Mouse (Mus musculus) 3134 (cell line): ENCODE data around the gene Igf2bp2.

Source experiments
- DNase-seq: peaks from one replicate; pipeline ENCODE4 v3.0.0-alpha.2; 2011; ENCODE audit warnings: low spot score; ENCODE audit not compliant: insufficient read length; ENCODE audit errors: extremely low read depth

Gene Igf2bp2

GRCm38 (mm10) chr16:22162512-22163455, at the start of gene Igf2bp2:
TSS of gene Igf2bp2 (minus strand) at chr16:22163299.
- DNase-seq: peak; percentile 76

GRCm38 (mm10) chr16:22203501-22203900, 40.4 kb upstream of the Igf2bp2 start:
- DNase-seq: no peak

GRCm38 (mm10) chr16:22201858-22202257, 38.8 kb upstream of the Igf2bp2 start:
- DNase-seq: no peak

DNA sequence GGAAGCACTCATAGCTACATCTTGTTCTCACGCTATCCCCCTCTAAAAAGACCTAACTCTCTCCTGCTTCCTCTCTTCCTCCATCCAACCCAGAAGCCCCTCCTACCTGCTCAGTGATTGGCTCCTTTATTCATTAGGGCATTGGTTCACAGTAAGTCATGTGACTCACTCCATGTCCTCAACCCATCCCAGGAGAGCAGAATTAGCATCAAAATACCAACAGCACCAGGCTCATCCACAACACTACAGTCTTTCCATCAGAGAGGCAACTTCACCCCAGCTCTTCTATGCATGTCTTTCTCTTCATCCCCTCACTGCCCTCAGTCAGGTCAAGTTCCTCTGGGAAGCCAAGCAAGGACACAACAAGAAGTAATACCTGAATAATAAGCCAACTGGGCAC, 37.4 kb upstream of the Igf2bp2 start:
- no peak for DNase-seq

- no peak for DNase-seq
Observed at GRCm38 (mm10) chr16:22187366-22187765, 24.3 kb upstream of the Igf2bp2 start.

GRCm38 (mm10) chr16:22185411-22185810, 22.3 kb upstream of the Igf2bp2 start:
- no peak for DNase-seq

DNA sequence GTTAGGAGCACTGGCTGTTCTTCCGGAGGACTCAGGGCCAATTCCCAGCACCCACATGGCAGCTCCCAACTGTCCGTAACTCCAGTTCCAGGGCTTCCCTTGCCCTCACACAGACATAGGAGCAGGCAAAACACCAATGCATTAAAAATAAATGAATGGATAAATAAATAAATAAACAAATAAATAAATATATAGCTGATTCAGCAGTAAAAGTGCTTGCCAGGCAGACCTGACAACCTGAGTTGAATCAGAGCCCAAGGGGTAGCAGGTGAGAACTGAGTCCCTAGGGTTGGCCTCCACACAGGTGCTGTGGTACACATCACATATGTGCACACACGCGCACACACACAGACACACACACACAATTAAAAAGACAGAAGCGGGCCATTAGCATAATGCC, 21.0 kb upstream of the Igf2bp2 start:
- no peak for DNase-seq

- peak; percentile 80 for DNase-seq
Observed at GRCm38 (mm10) chr16:22182286-22182685, 19.2 kb upstream of the Igf2bp2 start.

DNA sequence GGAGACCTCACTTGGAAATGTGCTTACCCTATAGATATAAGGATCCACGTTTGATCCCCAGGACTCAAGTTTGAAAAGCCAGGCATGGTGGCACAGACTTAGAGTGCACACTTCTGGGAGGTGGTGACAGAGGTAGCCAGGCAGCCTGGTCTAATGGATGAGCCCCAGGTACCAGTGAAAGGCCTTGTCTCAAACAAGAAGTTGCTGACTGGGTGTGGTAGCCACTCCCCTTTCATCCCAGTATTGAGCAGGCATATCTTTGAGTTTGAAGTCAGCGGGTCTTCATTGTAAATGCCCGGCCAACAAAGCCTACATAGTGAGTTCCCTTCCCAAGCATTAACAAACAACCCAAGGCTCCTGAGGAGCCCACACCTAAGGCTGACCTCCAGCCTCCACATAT, 15.7 kb upstream of the Igf2bp2 start:
- DNase-seq: no peak

DNA sequence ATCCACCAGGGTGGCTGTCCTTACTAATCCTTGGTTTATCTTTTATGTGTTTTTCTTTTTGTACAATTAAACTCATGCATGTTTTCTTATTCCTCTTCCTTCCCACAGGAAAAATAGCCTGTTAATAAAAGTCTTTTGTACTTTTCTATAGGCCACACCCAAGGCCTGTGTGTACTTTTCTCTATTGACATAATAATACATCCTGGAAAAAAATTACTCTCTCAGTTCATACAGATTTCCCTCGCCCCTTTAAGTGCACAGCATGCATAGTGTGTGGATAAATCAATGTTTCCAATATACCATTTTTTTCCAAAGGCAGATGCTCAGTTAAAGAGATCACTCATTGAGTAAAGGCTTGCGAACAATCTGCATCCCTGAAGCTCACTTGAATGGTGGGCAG, 14.9 kb upstream of the Igf2bp2 start:
- DNase-seq: no peak

DNA sequence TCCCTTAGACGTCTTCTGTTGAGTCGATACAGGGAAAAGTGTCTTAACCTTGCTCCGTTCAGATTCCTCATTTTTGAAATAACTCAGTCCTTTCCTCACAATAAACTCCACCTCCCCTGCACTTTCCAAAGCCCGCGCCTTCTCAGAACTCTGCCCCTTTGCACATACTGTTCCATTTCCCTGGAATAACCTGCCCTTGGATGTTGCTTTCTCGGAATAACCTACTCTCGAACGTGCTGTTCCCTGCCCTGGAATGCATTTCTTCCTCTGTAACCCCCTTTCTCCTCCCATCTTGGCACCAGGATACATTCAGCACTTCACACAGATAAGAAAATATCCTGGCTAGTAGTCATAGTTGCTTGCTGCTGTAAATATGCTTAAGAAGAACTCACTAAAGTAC, 5.6 kb upstream of the Igf2bp2 start:
- DNase-seq: no peak

DNA sequence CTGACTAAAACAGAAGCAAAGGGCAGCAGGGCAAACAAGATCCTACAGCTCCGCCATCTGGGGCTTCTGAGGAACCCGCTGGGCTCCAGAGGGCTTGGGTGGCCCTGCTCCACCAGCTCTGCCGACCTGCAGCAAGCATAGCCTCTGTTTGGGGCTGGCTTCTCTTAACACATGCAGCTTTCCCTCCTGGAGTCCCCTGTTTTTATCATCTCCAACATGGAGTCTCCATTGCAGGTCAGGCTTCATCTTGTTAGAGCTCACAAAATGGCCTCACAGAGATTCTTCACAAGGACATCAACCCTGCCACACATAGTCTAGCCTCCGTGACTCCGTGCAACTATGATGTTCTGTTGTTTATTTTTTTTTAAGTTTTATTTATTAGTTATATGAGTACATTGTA, 2.5 kb upstream of the Igf2bp2 start:
- no peak for DNase-seq

- no peak for DNase-seq
Observed at GRCm38 (mm10) chr16:22164446-22164845, 1.3 kb upstream of the Igf2bp2 start.

DNA sequence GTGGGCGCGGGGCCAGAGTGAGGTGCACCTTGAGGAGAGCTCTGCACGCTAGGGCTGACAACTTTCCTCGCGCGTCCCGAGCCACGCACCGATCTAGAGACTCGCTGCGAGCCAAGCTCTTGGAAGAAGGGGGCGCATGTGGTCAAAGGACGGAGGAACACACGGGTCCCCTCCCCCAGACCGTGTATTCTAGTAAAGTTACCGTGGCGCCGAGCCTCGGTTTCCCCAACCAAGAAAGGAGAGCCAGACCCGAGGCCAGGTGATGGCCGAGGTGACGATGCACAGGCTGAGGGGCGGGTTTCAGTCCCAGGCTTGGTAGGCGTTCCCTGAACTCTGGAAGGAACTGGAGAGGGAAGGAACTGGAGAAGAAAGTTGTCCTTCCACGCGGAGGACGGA, 355 bp upstream of the Igf2bp2 start:
- DNase-seq: peak; percentile 75

DNA sequence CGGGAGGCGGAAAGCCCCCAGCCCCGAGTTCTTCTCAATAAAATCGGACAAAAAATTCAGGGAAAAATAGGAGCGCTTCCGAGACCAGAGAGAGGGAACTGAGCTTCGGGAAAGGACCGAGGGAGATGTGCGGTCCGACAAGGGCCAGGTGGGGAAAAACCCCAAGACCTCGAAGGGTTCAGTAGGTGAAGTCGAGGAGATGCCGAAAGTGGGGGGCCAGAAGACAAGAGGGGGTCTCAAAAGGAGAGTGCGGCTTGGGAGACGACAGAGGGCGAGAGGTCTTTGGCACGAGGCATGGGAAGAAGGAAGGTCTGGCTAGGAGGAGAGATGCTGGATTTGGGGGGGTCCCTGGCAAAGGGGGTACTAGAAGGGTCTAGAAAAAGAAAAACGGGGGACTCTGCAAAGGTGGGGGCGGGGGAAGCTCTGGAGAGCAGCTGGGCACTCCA, 1.0 kb downstream of the Igf2bp2 start:
- peak; percentile 49 for DNase-seq

GRCm38 (mm10) chr16:22161351-22162065, 1.6 kb downstream of the Igf2bp2 start:
- DNase-seq: peak; percentile 50

DNA sequence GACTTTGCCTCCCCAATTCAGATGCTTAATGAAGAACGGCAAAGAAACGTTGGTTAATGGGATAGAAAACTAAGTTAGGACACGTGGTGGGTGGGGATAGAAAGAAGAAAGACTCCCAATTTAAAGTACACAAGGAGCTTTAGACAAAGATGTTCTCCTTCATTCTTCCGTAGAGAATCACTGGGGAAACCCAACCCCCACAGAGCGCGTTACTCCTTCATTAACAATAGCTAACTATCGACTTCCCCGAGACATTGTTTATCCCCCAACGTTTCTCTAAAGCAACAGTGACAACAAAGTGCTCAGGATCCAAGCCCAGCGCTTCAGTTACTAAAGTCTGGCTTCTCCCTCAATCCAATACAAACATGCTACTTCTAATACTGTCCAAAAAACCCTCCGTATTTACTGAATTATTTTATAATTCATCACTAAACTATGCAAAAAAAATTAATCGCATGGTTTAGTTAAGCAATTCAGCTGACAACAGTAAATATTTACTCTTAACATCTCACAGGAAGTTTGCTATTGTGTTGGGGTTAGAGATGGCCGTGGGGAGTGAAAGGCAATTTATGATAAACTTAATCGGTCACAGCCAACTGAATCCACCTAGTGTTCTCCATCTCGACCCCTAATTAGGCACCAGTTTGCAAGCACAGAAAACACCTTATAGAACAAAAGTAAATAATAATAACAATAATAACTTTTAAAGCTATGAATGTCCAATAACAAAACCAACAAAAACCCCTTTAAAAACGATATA, 2.5 kb downstream of the Igf2bp2 start:
- DNase-seq: no peak

DNA sequence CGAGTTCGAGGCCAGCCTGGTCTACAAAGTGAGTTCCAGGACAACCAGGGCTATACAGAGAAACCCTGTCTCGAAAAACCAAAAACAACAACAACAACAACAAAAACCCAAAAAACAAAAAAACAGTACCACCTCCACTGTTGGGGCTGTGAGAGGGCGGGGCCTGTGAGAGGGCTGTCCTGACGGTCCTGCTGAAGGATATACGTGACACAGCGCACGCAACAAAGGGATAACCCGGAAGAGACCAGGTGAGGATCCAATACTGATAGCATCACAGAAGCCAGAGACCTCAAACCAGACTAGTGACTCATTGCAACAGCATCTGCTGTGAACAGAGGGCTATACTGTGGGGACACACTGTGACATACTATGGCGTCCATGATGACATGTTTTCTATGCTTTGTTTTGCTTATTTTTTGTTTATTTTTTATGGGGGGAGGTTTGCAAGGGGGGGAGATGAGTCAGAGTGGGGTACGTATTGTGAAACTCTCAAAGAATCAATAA, 10.1 kb downstream of the Igf2bp2 start:
- no peak for DNase-seq

DNA sequence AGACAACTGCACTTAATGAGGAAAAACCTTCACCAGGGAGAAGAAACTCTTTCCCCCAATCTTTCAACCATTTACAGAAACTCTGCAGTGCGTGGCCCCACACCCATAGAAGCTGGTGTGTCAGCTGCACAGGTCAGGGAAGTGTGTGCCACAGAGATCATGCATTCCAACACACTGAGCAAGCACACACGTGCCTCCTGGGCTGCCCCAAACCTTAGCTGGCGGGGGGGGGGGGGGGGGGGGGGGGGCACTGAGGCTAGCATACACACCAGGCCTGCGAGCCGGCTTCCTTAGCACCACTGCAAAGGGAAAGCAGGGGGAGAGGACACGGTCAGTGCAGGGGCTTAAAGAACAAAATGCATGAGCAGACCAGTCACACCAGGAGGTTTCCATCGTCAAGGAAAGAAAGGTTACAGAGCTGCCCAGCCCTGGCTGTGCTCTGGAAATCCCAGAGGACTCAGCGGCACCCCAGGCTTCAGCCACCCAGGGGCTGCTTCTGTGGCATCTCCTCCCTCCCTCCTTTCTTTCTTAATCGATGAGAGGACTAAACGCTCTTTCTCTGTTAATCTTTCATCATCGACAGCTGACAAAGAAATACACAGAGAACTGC, 11.3 kb downstream of the Igf2bp2 start:
- peak; percentile 59 for DNase-seq

DNA sequence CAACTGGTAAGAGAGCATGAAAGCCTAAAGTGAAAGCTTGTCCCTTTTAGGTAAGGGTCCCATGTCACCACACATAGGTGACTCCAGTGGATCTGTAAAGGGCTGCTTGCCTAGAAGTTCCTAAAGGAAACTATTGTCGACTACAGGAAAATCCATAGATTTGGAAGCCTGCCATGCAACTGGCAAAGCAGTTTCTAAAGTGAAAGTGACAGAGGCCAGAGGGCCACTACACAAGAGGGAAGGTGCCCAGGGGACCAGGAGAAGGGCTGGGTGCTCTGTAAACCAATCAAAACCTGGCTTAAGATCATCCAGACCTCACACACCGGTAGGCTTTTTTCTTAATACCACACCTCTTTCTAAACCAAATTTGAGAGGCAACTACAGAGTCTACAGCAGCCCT, 12.7 kb downstream of the Igf2bp2 start:
- DNase-seq: no peak
